Mouse (Mus musculus): Measurements from ENCODE around the gene Ntsr2. TPM values are rescaled to one million over a fixed set of nuclear protein-coding genes. Genes with fewer than 3 reads are reported as not detected.

Gene Ntsr2
- 1 to 10 TPM; 1.3 to 1.9 TPM for total RNA-seq (2021)
- long read RNA-seq, experiment 1, partial matches to known transcripts: 0 of 1 reads
- long read RNA-seq, experiment 1, other reads (novel, unspliced or antisense): 0 of 1 reads
- long read RNA-seq, experiment 2, partial matches to known transcripts: 0 of 2 reads
- long read RNA-seq, experiment 2, other reads (novel, unspliced or antisense): 0 of 2 reads

DNA sequence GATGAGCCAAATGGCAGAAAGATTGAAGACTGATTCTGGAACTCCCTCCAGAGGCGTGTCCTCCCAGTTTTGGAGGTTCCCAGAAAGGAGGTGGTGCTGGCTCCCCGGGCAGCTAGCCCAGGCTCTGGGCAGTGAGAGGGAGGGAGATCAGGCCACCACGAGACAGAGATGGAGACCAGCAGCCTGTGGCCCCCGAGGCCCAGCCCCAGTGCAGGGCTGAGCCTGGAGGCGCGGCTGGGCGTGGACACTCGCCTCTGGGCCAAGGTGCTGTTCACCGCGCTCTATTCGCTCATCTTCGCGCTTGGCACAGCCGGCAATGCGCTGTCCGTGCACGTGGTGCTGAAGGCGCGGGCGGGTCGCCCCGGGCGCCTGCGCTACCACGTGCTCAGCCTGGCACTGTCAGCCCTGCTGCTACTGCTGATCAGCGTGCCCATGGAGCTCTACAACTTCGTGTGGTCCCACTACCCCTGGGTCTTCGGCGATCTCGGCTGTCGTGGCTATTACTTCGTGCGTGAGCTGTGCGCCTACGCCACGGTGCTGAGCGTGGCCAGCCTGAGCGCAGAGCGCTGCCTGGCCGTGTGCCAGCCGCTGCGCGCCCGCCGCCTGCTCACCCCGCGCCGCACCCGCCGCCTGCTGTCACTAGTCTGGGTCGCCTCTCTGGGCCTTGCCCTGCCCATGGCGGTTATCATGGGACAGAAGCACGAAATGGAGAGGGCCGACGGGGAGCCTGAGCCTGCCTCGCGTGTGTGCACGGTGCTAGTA, at the start of gene Ntsr2:
Gene Ntsr2 (plus strand): TSS at position 51 of the 762 bp plus-strand sequence.
- peak; percentile 83 for DNase-seq

DNA sequence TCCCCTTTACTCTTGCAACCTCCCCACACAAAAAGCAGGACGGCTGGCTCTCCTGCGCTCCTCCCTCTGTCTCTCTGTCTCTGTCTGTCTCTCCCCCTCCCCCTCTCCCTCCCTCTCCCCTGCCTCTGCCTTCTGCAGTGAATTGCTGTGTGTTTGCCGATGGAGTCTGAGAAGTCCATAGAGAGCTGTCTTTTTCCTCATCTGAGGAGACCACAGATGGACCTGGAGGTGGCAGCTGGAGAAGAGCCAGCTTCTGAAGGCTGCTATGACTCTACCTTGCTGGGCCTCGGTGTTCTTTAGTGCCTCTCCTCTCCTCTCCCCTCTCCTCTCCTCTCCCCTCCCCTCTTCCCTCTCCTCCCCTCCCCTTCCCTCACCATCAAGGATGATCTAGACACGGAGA, 47.6 kb upstream of the Ntsr2 start:
- DNase-seq: no peak

DNA sequence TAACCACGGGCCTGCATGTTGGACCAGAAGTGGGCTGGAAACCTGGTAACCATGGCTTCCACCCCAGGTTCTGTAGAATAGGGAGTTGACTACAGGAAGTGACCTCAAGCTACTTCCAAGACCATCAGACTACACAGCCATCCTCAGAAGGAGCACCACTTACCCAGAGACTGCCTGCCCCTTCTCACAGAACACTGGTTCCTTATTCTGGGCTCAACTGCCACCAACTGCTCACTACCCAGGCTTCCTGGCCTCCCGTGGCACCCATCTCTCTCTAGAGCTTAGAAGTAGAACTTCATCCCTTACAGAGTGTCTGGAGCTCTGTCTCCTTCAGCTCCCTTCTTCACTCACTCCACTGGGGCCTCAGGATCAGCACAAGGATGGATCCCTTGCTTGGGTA, 42.2 kb upstream of the Ntsr2 start, which contains the start of gene Lpin1:
Gene Lpin1 (minus strand): TSS at position 31 of the 400 bp plus-strand sequence.
- DNase-seq: no peak

DNA sequence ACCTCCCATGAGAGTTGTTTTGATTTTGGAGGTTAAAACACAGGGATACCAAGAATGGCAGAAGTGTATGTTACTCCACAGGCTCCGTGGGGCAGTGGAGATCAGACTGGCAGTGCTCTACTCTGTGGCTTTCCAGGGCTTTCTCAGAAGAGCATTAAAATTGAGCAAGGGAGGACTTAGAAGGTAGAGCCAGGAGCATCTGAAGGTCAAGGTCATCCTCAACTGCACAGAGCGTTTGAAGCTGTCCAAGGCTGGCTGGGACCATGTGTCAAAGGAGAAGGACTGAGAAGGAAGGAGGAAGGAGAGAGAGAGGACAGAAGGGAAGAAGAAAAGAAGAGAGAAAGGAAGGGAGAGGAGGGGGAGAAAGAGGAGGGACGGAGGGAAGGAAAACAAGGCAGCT, 38.6 kb upstream of the Ntsr2 start:
- no peak for DNase-seq

DNA sequence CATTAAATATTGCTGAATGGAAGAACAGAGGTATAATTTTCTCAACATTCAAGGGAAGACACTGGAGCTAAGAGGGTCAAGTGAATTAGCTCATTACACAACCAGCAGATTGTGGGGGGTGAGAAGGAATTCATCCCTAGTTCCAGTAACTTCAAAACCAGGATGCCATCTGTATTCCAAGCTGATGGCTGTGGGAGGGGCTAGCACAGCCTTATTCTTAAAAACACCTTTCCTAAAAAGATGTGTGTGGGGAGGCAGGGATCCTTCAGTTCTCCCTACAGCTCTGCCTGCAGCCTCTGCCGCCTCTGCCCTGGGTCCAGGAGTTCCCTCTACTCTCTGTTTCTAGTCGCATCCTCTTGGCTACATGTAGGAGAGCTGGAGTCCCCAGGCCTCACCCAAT, 37.4 kb upstream of the Ntsr2 start:
- no peak for DNase-seq

DNA sequence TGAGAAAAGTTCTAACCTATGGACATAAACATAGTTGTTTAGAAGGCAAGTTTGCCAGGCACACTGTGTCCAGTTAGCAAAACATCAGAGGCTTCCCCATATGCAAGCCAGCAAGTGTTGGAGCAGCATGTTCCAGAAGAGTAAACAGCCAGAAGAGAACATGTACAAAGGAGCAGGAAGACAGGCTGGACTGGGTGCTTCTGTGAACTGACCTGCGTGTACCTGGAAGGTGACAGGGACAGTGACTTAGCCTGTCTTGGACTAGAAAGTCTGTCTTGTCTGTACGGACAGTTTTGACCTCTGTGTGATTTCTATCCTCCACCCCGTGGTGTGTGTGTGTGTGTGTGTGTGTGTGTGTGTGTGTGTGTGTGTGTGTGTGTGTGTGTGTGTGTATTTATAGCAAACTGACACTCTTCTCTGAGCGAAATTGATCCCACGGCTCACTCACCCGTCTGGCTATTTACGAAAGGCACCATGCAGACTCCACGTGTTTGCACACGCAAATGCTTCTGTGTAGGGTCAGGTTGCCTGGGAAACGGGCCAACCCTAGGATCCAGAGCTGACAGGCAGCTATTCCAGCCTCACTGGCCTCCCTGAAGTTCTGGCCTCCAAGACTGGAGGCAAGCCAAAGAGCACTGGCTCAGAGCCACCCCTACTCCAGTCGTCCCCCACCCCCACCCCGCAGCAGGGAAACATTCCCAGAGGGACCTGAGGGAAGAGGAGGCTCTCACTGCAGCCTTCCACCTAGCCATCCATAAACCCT, 34.5 kb upstream of the Ntsr2 start:
- DNase-seq: peak; percentile 87

DNA sequence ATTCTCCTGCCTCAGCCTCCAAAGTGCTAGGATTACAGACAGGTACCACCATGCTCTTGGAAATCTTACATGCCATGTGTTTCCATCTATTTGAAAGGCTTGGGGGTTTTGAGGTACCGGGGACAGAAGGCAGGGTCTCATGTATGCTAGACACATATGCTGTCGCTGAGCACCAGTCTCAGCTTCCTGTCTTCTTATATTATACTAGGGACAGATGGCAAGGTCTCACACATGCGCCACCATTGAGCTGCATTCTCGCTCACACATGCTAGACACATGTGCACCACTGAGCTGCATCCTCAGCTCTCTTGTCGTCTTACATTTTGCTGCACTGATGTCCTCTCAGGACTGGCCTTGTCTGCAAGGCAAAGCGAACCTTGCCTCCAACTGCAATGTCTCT, 33.7 kb upstream of the Ntsr2 start:
- DNase-seq: no peak

DNA sequence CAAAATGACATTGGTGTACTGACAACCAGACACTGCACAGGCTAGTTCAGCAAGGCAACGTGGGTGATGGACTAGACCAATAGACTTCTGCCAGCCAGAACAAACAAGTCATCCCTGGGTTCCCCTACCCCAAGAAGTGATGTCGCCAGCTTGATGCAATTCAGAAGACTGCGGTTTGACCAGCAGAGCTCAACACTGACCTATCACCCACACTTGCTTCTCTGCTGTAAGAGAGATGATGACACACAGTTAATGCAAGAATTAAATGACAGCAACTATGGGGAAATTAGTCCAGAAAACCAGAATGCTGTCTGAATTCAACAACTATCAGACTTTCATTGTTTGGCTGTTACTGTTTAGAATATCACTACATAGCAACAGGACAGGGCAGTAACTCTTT, 33.0 kb upstream of the Ntsr2 start:
- no peak for DNase-seq

DNA sequence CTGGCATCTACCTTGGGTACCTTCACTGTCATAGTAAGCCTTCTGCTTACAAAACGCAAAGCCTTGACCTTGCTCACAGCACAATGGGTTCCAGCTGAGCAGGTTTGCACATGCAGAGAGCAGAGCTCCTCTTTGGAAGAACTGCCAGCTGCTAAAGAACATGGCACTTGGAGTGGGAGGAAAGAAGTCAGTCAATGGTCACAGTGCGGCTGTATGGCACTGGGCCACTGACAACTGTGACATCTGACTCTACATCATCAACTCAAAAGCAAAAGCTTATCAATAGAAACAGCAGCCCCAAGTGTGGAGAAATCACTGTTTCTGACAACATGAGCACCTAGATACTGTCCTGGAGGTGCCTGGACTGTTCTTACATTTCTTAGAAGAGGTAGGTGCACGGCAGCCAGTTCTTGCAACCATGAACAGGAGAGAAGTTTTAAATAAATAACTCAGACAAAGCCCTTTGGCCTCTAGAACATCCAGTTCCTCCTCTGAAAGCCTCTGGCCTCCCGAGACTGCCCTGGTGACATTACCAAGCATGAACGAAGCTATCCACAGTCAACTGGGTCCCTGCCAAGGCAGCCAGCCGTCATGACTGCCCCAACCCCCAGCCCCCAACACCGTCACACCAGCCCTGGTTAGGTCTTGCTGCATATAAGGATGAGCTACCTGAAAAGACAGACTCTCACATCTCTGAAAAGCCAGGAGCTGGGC, 22.9 kb upstream of the Ntsr2 start:
- DNase-seq: no peak

DNA sequence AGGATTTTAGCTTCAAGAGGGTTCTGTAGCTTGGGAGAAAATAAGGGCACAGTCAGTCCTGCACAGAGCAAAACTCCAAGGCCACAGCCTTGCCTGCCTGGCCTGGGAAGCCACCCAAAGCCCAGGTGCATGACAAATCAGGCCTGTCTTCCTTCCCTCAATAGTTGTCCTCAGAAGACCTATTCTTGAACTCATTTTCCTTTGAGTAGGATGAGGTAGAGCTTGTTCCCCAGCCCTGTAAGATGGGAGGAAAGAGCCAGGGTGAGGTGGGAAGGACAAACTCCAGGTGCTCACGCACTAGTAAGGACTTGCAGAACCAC, 22.4 kb upstream of the Ntsr2 start:
- no peak for DNase-seq

DNA sequence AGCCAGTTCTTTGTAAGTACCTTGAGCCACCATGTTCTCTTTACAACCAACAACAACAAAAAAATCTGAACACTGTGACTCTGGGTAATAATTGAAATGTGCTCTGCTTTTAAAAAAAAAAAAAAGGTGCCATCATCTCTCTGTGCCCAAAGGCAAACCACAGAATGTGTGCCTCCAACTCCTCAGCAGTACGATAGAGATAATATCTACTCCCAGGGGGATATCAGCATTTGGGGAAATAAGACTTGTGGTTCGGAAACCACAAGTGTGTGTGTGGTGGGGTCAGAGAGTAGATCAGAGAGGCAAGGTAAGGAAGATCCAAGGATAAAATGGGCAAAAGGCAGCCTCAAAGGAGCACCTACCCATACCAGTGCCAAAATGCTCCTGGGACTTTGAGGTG, 21.8 kb upstream of the Ntsr2 start:
- DNase-seq: no peak

DNA sequence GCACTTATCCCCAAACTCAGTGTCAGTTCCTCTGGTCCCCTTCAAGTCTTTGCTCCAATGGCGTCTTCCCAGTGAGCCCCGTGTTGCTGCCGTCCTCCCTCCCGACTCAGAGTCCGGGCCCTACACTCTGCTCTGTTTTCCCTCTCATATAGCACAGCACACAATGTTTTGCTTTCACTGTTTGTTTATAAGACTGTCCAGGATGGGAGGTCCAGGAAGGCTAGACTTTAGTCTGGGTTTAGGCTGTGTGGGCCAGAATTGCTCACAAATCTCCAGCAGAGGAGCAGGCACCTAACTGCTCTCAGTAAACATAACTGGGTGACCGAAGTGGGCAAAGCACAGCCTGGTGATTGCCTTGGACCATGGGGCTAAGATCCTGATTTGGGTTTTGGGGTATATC, 19.9 kb upstream of the Ntsr2 start:
- DNase-seq: no peak

DNA sequence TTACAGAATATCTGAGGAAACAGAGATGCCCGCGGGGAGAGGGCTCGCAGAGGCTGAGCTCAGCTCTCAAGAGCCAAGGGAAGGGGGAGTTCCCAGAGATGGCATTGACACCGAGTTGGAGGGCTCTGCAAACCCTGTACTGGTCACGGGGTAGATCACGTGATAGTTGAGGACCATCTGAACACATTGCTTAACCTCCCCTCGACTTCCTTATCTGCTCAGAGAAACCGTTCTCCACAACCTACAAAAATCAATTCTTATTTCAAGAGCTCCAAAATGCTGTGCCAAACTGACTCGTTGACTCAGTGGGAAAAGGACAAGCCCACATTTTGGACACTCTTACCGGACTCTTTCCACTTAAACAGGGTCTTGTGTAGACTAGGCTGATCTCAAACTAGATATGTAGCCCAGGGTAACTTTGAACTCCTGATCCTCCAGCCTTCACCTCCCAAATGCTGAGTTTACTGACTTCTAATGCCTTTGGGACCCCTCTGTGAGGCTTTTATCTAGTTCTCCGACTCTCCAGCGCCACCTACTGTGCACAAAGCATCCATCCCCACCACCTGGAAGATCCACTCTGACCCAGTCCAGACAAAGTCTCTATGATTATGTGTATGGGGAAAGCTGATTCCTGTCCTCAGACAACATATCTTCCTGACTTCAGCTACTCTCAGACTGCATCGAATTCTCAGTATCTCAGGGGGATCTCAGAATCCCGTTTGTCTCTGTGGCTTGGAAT, 18.9 kb upstream of the Ntsr2 start:
- peak; percentile 68 for DNase-seq

DNA sequence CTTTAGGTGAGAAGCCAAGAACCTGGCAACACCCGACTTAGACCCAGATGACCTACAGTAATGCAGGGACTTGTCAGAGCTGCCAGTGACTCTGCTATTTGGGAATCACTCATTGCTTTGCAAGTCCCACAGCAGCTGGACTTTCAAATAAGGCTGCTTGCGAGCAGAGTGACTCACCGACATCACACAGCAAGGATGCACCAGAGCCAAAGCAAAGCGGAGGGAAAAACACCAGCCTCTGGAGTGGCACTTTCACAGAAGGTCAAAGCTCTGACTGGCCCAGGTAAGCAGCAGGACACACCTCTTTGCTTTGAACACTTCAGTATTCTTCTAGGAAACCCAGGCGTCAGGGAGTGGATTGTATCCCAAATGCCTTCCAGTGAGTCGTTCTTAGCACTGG, 17.4 kb upstream of the Ntsr2 start:
- DNase-seq: no peak

DNA sequence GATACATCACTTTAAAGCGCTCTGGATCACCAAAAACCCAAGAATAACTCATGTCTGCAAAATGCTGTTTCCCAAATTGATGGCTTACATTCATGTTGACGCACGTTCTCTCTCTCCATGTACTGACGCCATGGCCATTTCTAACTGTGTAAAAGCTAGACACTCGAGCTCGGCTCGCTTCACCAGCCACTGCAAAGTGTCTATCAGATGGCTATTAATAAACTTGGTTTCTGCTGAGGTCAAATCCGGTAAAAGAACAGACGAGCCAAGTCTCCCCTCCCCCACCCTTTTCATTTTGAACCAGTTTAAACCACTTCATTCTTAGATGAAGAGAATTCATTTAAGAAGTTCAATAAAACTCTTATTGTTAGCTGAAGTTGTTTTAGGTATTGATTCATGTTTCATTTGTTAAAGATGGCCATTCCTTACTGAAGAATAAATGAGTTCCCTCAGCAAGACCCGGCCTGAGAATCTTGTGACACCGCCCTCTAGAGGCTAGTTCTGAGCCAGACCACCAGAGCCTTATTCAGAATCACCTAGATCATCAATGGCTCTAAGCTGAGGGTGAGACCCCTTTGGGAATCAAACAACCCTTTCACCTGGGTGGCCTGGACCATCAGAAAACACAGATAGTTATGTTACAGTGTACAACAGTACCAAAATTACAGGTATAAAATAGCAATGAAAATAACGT, 14.0 kb upstream of the Ntsr2 start:
- no peak for DNase-seq

DNA sequence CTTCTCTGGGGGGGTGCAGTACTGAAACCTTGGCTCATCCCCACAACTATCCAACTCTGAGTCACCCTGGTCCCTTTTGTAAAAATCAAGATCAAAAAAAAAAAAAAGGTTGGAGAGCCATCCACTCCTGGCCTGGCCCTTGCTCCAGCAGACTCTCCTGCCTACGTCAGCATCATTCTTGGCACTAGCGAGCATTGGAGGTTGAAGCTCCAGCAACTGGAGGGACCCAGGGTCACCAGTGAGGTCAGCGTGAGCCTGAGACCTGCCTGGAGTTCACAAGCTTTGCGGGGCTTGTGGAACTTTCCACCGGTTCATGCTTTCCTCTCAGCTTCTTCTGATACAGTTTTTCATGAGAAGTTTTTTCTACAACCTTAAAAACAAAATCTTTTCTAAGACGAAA, 13.1 kb upstream of the Ntsr2 start:
- no peak for DNase-seq

DNA sequence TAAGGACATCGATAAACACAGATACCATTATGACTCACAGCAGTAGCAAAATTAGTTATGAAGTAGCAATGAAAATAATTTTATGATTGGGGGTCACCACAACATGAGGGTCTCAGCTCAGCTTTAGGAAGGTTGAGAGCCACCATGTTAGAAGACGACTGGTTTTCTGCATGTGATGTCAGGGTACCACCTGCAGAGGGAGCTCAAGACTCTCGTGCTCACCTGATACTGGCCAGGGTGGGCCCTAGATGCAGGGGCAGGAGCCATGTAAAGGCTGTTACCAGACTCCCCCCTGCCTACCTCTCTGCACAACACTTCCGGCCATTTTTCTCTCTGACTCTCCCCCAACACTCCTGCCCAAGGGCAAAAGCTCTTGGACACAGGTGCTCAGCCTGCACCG, 11.2 kb upstream of the Ntsr2 start:
- DNase-seq: no peak

DNA sequence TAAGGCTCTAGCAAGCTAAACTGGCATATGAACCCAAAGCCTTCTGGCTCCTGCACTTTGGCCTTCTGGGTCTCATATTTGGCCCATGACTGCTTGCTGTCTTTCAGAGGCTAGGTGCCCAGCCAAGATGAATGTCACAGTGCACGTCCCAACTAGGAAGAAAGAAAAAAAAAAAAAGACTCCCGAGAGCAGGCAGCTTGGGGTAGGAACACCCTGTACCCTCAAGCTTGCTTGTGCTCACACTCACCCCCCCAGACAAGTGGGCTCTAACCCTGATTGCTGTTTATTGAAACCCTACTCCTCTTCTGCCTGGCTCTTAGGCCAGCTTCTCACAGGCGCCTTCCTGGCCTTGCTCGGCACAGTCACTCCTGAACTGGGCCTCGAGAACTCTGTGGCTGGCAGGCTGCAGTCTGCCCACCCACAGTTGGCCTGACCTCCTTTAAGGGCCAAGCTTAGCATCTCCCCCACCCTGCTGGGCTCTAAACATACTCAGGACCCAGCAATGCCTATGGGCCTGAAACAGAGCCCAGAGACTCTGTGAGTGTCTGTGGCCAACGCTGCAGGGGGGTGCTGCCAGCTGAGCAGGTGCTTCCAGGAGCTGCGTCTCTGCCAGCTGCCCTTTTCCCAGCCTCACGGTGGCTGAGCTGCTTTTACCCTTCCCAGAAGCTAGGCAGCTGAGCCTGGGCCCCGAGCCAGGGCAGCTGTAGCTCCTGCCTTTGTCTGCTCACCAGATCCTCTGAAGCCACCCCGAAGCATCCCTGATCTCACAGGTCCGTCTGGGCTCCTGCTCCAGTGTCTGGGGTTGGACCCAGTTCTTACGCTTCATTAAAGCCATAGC, 9.5 kb upstream of the Ntsr2 start:
- peak; percentile 76 for DNase-seq

DNA sequence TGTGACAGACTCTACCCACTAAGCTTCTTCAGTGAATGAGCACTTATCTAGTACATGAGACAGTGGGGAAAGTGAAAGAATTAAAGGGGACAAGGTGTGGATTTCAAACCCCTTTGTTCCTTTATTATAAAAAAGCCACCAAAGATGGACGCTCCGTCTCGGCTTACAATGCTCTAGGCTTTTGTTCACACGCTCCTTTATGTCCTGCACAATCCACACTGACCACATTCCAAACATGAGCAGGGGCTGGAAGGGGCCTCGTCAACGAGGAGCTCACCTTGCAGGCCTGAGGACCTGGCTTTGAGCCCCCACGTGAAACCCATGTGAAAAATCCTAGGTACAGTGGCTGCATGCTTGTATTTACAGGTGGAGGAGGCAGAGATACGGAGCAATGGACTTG, 8.5 kb upstream of the Ntsr2 start:
- DNase-seq: no peak

DNA sequence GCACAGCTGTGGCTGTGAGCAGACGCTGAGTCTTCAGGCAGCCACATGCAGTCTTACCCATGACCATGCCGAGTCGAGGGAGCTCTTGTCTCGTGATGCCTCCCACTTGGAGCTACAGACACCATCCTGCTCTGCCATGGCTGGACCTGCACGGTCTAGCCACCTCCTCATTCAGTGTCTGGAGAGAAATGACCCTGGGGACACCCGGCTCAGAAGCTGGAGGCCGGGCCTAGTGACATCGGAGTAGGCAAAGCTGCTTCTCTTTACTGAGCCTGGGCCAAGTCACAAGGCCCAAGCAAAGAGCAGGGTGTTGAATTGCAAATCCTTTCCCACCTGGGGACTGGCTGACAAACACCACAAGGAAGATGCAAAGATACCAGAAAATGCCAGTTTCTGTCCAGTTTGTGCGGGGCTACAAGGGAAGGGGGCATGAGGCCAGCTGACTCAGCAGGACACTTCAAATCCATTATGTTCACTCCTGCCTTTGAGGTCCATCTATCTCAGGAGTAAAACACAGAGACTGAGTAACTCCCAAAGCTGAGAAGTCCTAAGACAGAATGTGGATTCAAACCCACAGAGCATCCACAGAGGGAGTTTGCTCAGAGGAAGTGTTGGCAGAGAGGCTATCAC, 6.3 kb upstream of the Ntsr2 start:
- DNase-seq: no peak

Measured in gastrocnemius, postnatal 10 days (tissue).